Mouse (Mus musculus) thymus, adult 2 months (tissue): ENCODE measurements around the gene Pde1c.

ENCODE experiments used
- CTCF ChIP-seq: fragments of 200-500 bp; IDR thresholded peaks from 2 replicates; pipeline ENCODE4 v1.5.1; 2012; ENCODE audit warnings: mild to moderate bottlenecking, control low read depth, low read length, moderate library complexity, borderline replicate concordance; ENCODE audit not compliant: control insufficient read depth, poor library complexity, insufficient read depth; ENCODE audit errors: extremely low read depth
- POLR2A ChIP-seq: fragments of 200-500 bp; IDR thresholded peaks from 2 replicates; pipeline ENCODE4 v1.6.1; 2012; ENCODE audit warnings: mild to moderate bottlenecking, low read length, control low read depth, moderate library complexity; ENCODE audit not compliant: control insufficient read depth, poor library complexity, insufficient read depth; ENCODE audit errors: extremely low read depth

DNA sequence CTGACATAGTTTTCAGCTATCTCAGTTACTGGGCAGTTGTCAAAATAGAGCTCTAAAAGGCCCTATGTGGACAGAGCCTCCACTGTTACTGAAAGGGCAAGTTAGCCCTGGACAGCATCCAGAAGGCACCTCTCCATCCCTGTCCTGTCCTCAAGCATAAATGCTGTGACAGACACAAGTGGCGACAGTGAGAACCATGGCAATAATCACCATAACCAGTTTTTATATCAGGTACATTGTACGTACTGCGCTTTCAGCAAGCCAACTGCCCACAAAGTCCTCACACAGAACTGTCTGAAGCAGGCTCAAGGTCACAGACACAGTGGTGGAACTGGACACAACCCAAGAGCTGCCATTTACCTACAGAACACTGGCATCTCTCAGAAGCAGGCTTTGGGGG, 195.2 kb downstream of the Pde1c start:
- TF ChIP-seq POLR2A = no peak
- TF ChIP-seq CTCF = no peak
